Mouse (Mus musculus) frontal cortex, adult 2 months (tissue): ENCODE measurements around the gene Syne3. TPM values are rescaled to one million over a fixed set of nuclear protein-coding genes. Genes with fewer than 3 reads are reported as not detected.

Source experiments
- DNase-seq, 2 experiments: peaks; one replicate each; pipeline ENCODE4 v3.0.0; 2022; ENCODE audit warnings: low spot score in 1 of 2; ENCODE audit errors: extremely low spot score in 1 of 2
- polyA plus RNA-seq: library from polyadenylated mRNA; depleted of rRNA; stranded (reverse); fragments of >200 nt; gene quantifications from 2 replicates; pipeline ENCODE4 v1.2.3, GENCODE M21; 2012

Gene Syne3
- polyA plus RNA-seq, 1 experiment = 0.92 TPM

GRCm38 (mm10) chr12:104976903-104977302 lies 32.7 kb downstream of the Syne3 start:
- DNase-seq = peak in 1 of 2 experiments; percentile 24

- no peak for DNase-seq
Observed at GRCm38 (mm10) chr12:104976331-104976817, 33.2 kb downstream of the Syne3 start.

GRCm38 (mm10) chr12:104972860-104973259 lies 36.7 kb downstream of the Syne3 start:
- DNase-seq = no peak

- no peak for DNase-seq
Observed at GRCm38 (mm10) chr12:104969618-104970017, 40.0 kb downstream of the Syne3 start.

GRCm38 (mm10) chr12:104969177-104969576 lies 40.4 kb downstream of the Syne3 start:
- no peak for DNase-seq

- DNase-seq = peak in 1 of 2 experiments; percentile 42
Observed at GRCm38 (mm10) chr12:104964953-104965911, 44.4 kb downstream of the Syne3 start.

GRCm38 (mm10) chr12:104960421-104960820 lies 49.2 kb downstream of the Syne3 start:
- DNase-seq = no peak

- no peak for DNase-seq
Observed at GRCm38 (mm10) chr12:104959966-104960365, 49.6 kb downstream of the Syne3 start.

GRCm38 (mm10) chr12:104958263-104958662 lies 51.3 kb downstream of the Syne3 start:
- DNase-seq = no peak

GRCm38 (mm10) chr12:104957165-104957564 lies 52.4 kb downstream of the Syne3 start:
- no peak for DNase-seq

GRCm38 (mm10) chr12:104956406-104956805 lies 53.2 kb downstream of the Syne3 start:
- no peak for DNase-seq

GRCm38 (mm10) chr12:104955003-104955800 lies 54.4 kb downstream of the Syne3 start:
- no peak for DNase-seq

GRCm38 (mm10) chr12:104953941-104954340 lies 55.7 kb downstream of the Syne3 start:
- DNase-seq = peak in 1 of 2 experiments; percentile 73

- peak in 1 of 2 experiments; percentile 85 for DNase-seq
Observed at GRCm38 (mm10) chr12:104952458-104952857, 57.2 kb downstream of the Syne3 start.

- no peak for DNase-seq
Observed at GRCm38 (mm10) chr12:104947911-104948310, 61.7 kb downstream of the Syne3 start.

GRCm38 (mm10) chr12:104946231-104946630 lies 63.4 kb downstream of the Syne3 start:
- no peak for DNase-seq

- no peak for DNase-seq
Observed at GRCm38 (mm10) chr12:104940466-104940865, 69.1 kb downstream of the Syne3 start.

GRCm38 (mm10) chr12:104940027-104940386 lies 69.6 kb downstream of the Syne3 start:
- no peak for DNase-seq

GRCm38 (mm10) chr12:104939372-104940026 lies 70.1 kb downstream of the Syne3 start:
- DNase-seq = peak in 1 of 2 experiments; percentile 87

GRCm38 (mm10) chr12:104938935-104939334 lies 70.7 kb downstream of the Syne3 start:
- no peak for DNase-seq

- DNase-seq = peak in 1 of 2 experiments; percentile 25
Observed at GRCm38 (mm10) chr12:104936223-104936622, 73.4 kb downstream of the Syne3 start.
